Mouse (Mus musculus) neural tube, embryonic 11.5 days (tissue): ENCODE data around the gene Zkscan16. TPM values are rescaled to one million over a fixed set of nuclear protein-coding genes. Genes with fewer than 3 reads are reported as not detected.

Experiments used
- ATAC-seq: fragments of 200-750 bp; cut with Nextera tagmentation; 2 replicates; pipeline ENCODE4 v1.8.0; 2017; ENCODE audit warnings: moderate number of reproducible peaks, mild to moderate bottlenecking, moderate TSS enrichment, moderate library complexity; ENCODE audit not compliant: insufficient read depth, low FRiP score, low TSS enrichment
- DNase-seq: peaks from one replicate; pipeline ENCODE4 v3.0.0-alpha.2; 2015; ENCODE audit warnings: low spot score
- H3K27ac ChIP-seq: fragments of 300-500 bp; sonication (generic); 2 replicates; pipeline ENCODE4 v1.5.1; 2014; ENCODE audit warnings: low read depth, mild to moderate bottlenecking, low read length
- H3K27me3 ChIP-seq: fragments of 300-500 bp; sonication (generic); 2 replicates; pipeline ENCODE4 v1.6.1; 2014; ENCODE audit warnings: mild to moderate bottlenecking, low read length, mixed read lengths; ENCODE audit not compliant: control insufficient read depth, insufficient read depth
- H3K36me3 ChIP-seq: fragments of 300-500 bp; sonication (generic); 2 replicates; pipeline ENCODE4 v1.6.1; 2014; ENCODE audit warnings: mild to moderate bottlenecking, low read length, moderate library complexity, mixed read lengths; ENCODE audit not compliant: control insufficient read depth, insufficient read depth
- H3K4me1 ChIP-seq: fragments of 300-500 bp; sonication (generic); 2 replicates; pipeline ENCODE4 v1.6.1; 2014; ENCODE audit warnings: low read length, mixed read lengths; ENCODE audit not compliant: control insufficient read depth, insufficient read depth
- H3K4me2 ChIP-seq: fragments of 300-500 bp; sonication (generic); 2 replicates; pipeline ENCODE4 v1.6.1; 2014; ENCODE audit warnings: low read depth, mild to moderate bottlenecking, moderate library complexity
- H3K4me3 ChIP-seq: fragments of 300-500 bp; sonication (generic); 2 replicates; pipeline ENCODE4 v1.5.1; 2014; ENCODE audit warnings: low read depth, low read length
- H3K9ac ChIP-seq: fragments of 300-500 bp; sonication (generic); 2 replicates; pipeline ENCODE4 v1.6.1; 2014; ENCODE audit warnings: mild to moderate bottlenecking, low read length
- H3K9me3 ChIP-seq: fragments of 300-500 bp; sonication (generic); 2 replicates; pipeline ENCODE4 v1.6.1; 2016; ENCODE audit warnings: low read length; ENCODE audit not compliant: control insufficient read depth
- WGBS: fragments of 180-500 bp; shearing (Covaris S2); extraction: QIAGEN DNeasy Blood & Tissue Kit; methylation state at CpG from one replicate; pipeline ENCODE4 v1.1.7; 2014; 5-methylcytosine and 5-hydroxymethylcytosine counted together
- polyA plus RNA-seq: library from polyadenylated mRNA; unstranded; fragments of >200 nt; fragmentation: Nextera tagmentation; extraction: Ambion mirVana; gene quantifications from 2 replicates; pipeline ENCODE4 v1.2.1, GENCODE M21; 2014

Gene Zkscan16
- polyA plus RNA-seq, 1 experiment from 2014 or later, result 1.3 TPM

- H3K4me2 ChIP-seq, result no peak overlapping the region
- ATAC-seq (no peak), DNase-seq (no peak)
- WGBS, result 88% methylated on average over 6 of the region's 6 CpGs
- H3K36me3 ChIP-seq, result no peaks in the 10 kb centered on the region
- H3K27ac ChIP-seq, result no peak overlapping the region
- H3K9ac ChIP-seq, result no peak overlapping the region
- no peaks in the 10 kb centered on the region for H3K9me3 ChIP-seq
- H3K27me3 ChIP-seq, result no peaks in the 10 kb centered on the region
- H3K4me3 ChIP-seq, result no peak overlapping the region
- H3K4me1 ChIP-seq, result no peaks in the 10 kb centered on the region
Measured at GRCm38 (mm10) chr4:58932541-58932940, 10.9 kb upstream of the Zkscan16 start.

- WGBS, result 83% methylated on average over 4 of the region's 4 CpGs
- no peaks in the 10 kb centered on the region for H3K27me3 ChIP-seq
- no peak for ATAC-seq
- H3K36me3 ChIP-seq, result no peaks in the 10 kb centered on the region
- no peak overlapping the region for H3K4me3 ChIP-seq
- H3K4me1 ChIP-seq, result no peaks in the 10 kb centered on the region
- no peaks in the 10 kb centered on the region for H3K9me3 ChIP-seq
- no peak for DNase-seq
- no peak overlapping the region for H3K27ac ChIP-seq
- H3K4me2 ChIP-seq, result no peak overlapping the region
- H3K9ac ChIP-seq, result no peak overlapping the region
Measured at GRCm38 (mm10) chr4:58934308-58934707, 9.1 kb upstream of the Zkscan16 start.

- Histone ChIP-seq H3K4me1 (no peaks in the 10 kb centered on the region), H3K27me3 (no peaks in the 10 kb centered on the region), H3K9me3 (no peaks in the 10 kb centered on the region), H3K36me3 (no peaks in the 10 kb centered on the region), H3K27ac (no peak overlapping the region), H3K9ac (no peak overlapping the region), H3K4me2 (no peak overlapping the region), H3K4me3 (no peak overlapping the region)
- WGBS, result 49% methylated on average over 15 of the region's 15 CpGs
- DNase-seq (no peak), ATAC-seq (no peak)
Measured at GRCm38 (mm10) chr4:58934746-58935476, 8.5 kb upstream of the Zkscan16 start.

GRCm38 (mm10) chr4:58935846-58936245, 7.6 kb upstream of the Zkscan16 start:
- Histone ChIP-seq H3K36me3 (no peaks in the 10 kb centered on the region), H3K4me3 (no peak overlapping the region), H3K9me3 (no peaks in the 10 kb centered on the region), H3K4me2 (no peak overlapping the region), H3K9ac (no peak overlapping the region), H3K4me1 (no peaks in the 10 kb centered on the region), H3K27ac (no peak overlapping the region), H3K27me3 (no peaks in the 10 kb centered on the region)
- DNase-seq (no peak), ATAC-seq (no peak)
- WGBS, result 52% methylated on average over 3 of the region's 3 CpGs

- no peaks in the 10 kb centered on the region for H3K9me3 ChIP-seq
- H3K27me3 ChIP-seq, result 0 out of 2 replicates have a peak, but pooled peaks cover 4% of the 10 kb centered on the region
- 0 out of 2 replicates have a peak, but pooled peaks cover 5% of the 10 kb centered on the region for H3K4me1 ChIP-seq
- H3K36me3 ChIP-seq, result no peaks in the 10 kb centered on the region
- no peak overlapping the region for H3K9ac ChIP-seq
- ATAC-seq, result no peak
- H3K4me3 ChIP-seq, result no peak overlapping the region
- H3K27ac ChIP-seq, result no peak overlapping the region
- H3K4me2 ChIP-seq, result no peak overlapping the region
- DNase-seq, result no peak
Measured at GRCm38 (mm10) chr4:58941638-58942037, 1.8 kb upstream of the Zkscan16 start.

- H3K4me3 ChIP-seq, result peak overlapping the region; percentile 74; the same call in 1 of the 2 replicates
- H3K9me3 ChIP-seq, result no peaks in the 10 kb centered on the region
- DNase-seq (no peak), ATAC-seq (0 out of 2 replicates have a peak, but pooled peaks have one; percentile 4)
- H3K36me3 ChIP-seq, result no peaks in the 10 kb centered on the region
- H3K9ac ChIP-seq, result peak overlapping the region; percentile 67
- WGBS, result 86% methylated on average over 4 of the region's 4 CpGs
- H3K27ac ChIP-seq, result no peak overlapping the region
- H3K27me3 ChIP-seq, result 0 out of 2 replicates have a peak, but pooled peaks cover 4% of the 10 kb centered on the region
- 0 out of 2 replicates have a peak, but pooled peaks cover 5% of the 10 kb centered on the region for H3K4me1 ChIP-seq
- peak overlapping the region; percentile 83 for H3K4me2 ChIP-seq
Measured at GRCm38 (mm10) chr4:58942942-58943341, 486 bp upstream of the Zkscan16 start.

GRCm38 (mm10) chr4:58944206-58944553, 752 bp downstream of the Zkscan16 start:
- 0 out of 2 replicates have a peak, but pooled peaks cover 5% of the 10 kb centered on the region for H3K4me1 ChIP-seq
- H3K9me3 ChIP-seq, result no peaks in the 10 kb centered on the region
- H3K4me2 ChIP-seq, result peak overlapping the region; percentile 83
- ATAC-seq (peak; percentile 21; the same call in 1 of the 2 replicates), DNase-seq (no peak)
- H3K36me3 ChIP-seq, result no peaks in the 10 kb centered on the region; the same call in 1 of the 2 replicates
- H3K27ac ChIP-seq, result no peak overlapping the region
- WGBS, result 17% methylated on average over 6 of the region's 6 CpGs
- no peak overlapping the region; the same call in 1 of the 2 replicates for H3K9ac ChIP-seq
- peak overlapping the region; percentile 74 for H3K4me3 ChIP-seq
- H3K27me3 ChIP-seq, result 0 out of 2 replicates have a peak, but pooled peaks cover 4% of the 10 kb centered on the region

GRCm38 (mm10) chr4:58944695-58945094, 1.3 kb downstream of the Zkscan16 start:
- Histone ChIP-seq H3K4me3 (no peak overlapping the region), H3K9me3 (no peaks in the 10 kb centered on the region), H3K9ac (no peak overlapping the region), H3K4me2 (no peak overlapping the region), H3K36me3 (no peaks in the 10 kb centered on the region; the same call in 1 of the 2 replicates), H3K27ac (no peak overlapping the region), H3K27me3 (0 out of 2 replicates have a peak, but pooled peaks cover 4% of the 10 kb centered on the region), H3K4me1 (0 out of 2 replicates have a peak, but pooled peaks cover 5% of the 10 kb centered on the region)
- DNase-seq (no peak), ATAC-seq (no peak)
- WGBS, result 50% methylated on average over 5 of the region's 5 CpGs

- WGBS, result 82% methylated on average over 4 of the region's 4 CpGs
- 0 out of 2 replicates have a peak, but pooled peaks cover 4% of the 10 kb centered on the region for H3K27me3 ChIP-seq
- no peaks in the 10 kb centered on the region; the same call in 1 of the 2 replicates for H3K36me3 ChIP-seq
- no peak for DNase-seq
- H3K4me3 ChIP-seq, result no peak overlapping the region
- 0 out of 2 replicates have a peak, but pooled peaks cover 5% of the 10 kb centered on the region for H3K4me1 ChIP-seq
- no peaks in the 10 kb centered on the region for H3K9me3 ChIP-seq
- H3K9ac ChIP-seq, result no peak overlapping the region
- H3K27ac ChIP-seq, result no peak overlapping the region
- H3K4me2 ChIP-seq, result no peak overlapping the region
- ATAC-seq, result no peak
Measured at GRCm38 (mm10) chr4:58948391-58948790, 5.0 kb downstream of the Zkscan16 start.
